Mouse (Mus musculus) bone marrow, adult 2 months (tissue): ENCODE results near the gene Gucy2d. TPM values are rescaled to one million over a fixed set of nuclear protein-coding genes. Genes with fewer than 3 reads are reported as not detected.

ENCODE experiments used
- H3K27ac ChIP-seq: fragments of 200-500 bp; 2 replicates; pipeline ENCODE4 v1.5.1; 2012; ENCODE audit warnings: low read depth, mild to moderate bottlenecking, control low read depth, inconsistent platforms, low read length; ENCODE audit not compliant: control insufficient read depth, poor library complexity, insufficient read depth
- H3K4me1 ChIP-seq: fragments of 200-500 bp; 2 replicates; pipeline ENCODE4 v1.6.1; 2011; ENCODE audit warnings: low read length; ENCODE audit not compliant: control insufficient read depth, insufficient read depth
- H3K4me3 ChIP-seq: fragments of 200-500 bp; replicated peaks from 2 replicates; pipeline ENCODE3; 2011; ENCODE audit warnings: mild to moderate bottlenecking, low read depth, low read length, control low read depth; ENCODE audit not compliant: control insufficient read depth
- CTCF ChIP-seq: fragments of 200-500 bp; IDR thresholded peaks from 2 replicates; pipeline ENCODE4 v1.5.1; 2011; ENCODE audit warnings: low read length, control low read depth; ENCODE audit not compliant: control insufficient read depth, insufficient read depth
- POLR2A ChIP-seq: fragments of 200-500 bp; IDR thresholded peaks from 2 replicates; pipeline ENCODE4 v1.6.1; 2011; ENCODE audit warnings: low read depth, mild to moderate bottlenecking, control low read depth, low read length, borderline replicate concordance; ENCODE audit not compliant: control insufficient read depth
- WGBS: fragments of 180-500 bp; shearing (Covaris S2); methylation state at CpG from one replicate; pipeline ENCODE4 v1.1.7; 2018; 5-methylcytosine and 5-hydroxymethylcytosine counted together
- polyA plus RNA-seq: library from polyadenylated mRNA; stranded (reverse); fragments of >200 nt; gene quantifications from 2 replicates; pipeline ENCODE4 v1.2.4, GENCODE M21; 2011; ENCODE audit warnings: low replicate concordance; ENCODE audit not compliant: missing spikeins, insufficient read depth, insufficient read length

Gucy2d gene
- polyA plus RNA-seq, 1 experiment = not detected

GRCm38 (mm10) chr7:98495591-98495990 is 55.4 kb downstream of the Gucy2d start:
- H3K4me3 ChIP-seq = no peak overlapping the region
- no peak overlapping the region for H3K27ac ChIP-seq
- TF ChIP-seq CTCF = no peak
- no peak for TF ChIP-seq POLR2A
- H3K4me1 ChIP-seq = no peaks in the 10 kb centered on the region; the same call in 1 of the 2 replicates
- WGBS = 58% methylated on average over 1 of the region's 1 CpGs

GRCm38 (mm10) chr7:98497451-98497850 is 57.2 kb downstream of the Gucy2d start:
- TF ChIP-seq POLR2A (no peak), CTCF (no peak)
- WGBS = 66% methylated on average over 5 of the region's 5 CpGs
- H3K27ac ChIP-seq = no peak overlapping the region
- H3K4me1 ChIP-seq = no peaks in the 10 kb centered on the region; the same call in 1 of the 2 replicates
- H3K4me3 ChIP-seq = no peak overlapping the region

- H3K4me3 ChIP-seq = no peak overlapping the region
- H3K27ac ChIP-seq = no peak overlapping the region
- TF ChIP-seq POLR2A (no peak), CTCF (no peak)
- H3K4me1 ChIP-seq = no peaks in the 10 kb centered on the region; the same call in 1 of the 2 replicates
- 86% methylated on average over 12 of the region's 12 CpGs for WGBS
Measured at GRCm38 (mm10) chr7:98498101-98498500, 57.9 kb downstream of the Gucy2d start.

GRCm38 (mm10) chr7:98498656-98499560 is 58.7 kb downstream of the Gucy2d start:
- Histone ChIP-seq H3K4me3 (no peak overlapping the region), H3K4me1 (no peaks in the 10 kb centered on the region; the same call in 1 of the 2 replicates), H3K27ac (no peak overlapping the region)
- WGBS = 78% methylated on average over 20 of the region's 20 CpGs
- TF ChIP-seq POLR2A (no peak), CTCF (no peak)

- Histone ChIP-seq H3K4me1 (no peaks in the 10 kb centered on the region), H3K27ac (no peak overlapping the region), H3K4me3 (no peak overlapping the region)
- WGBS = 65% methylated on average over 25 of the region's 25 CpGs
- TF ChIP-seq CTCF (no peak), POLR2A (no peak)
Measured at GRCm38 (mm10) chr7:98499561-98500292, 59.5 kb downstream of the Gucy2d start.

GRCm38 (mm10) chr7:98500470-98500869 is 60.3 kb downstream of the Gucy2d start:
- no peak for TF ChIP-seq POLR2A
- TF ChIP-seq CTCF = no peak
- Histone ChIP-seq H3K4me1 (no peaks in the 10 kb centered on the region), H3K27ac (no peak overlapping the region), H3K4me3 (no peak overlapping the region)
- 83% methylated on average over 3 of the region's 3 CpGs for WGBS

GRCm38 (mm10) chr7:98501078-98501477 is 60.9 kb downstream of the Gucy2d start:
- no peak for TF ChIP-seq POLR2A
- no peak for TF ChIP-seq CTCF
- Histone ChIP-seq H3K4me1 (no peaks in the 10 kb centered on the region), H3K27ac (no peak overlapping the region), H3K4me3 (no peak overlapping the region)
- 89% methylated on average over 7 of the region's 7 CpGs for WGBS

GRCm38 (mm10) chr7:98502921-98503320 is 62.7 kb downstream of the Gucy2d start:
- H3K4me3 ChIP-seq = no peak overlapping the region
- TF ChIP-seq POLR2A = no peak
- no peak for TF ChIP-seq CTCF
- WGBS = 65% methylated on average over 5 of the region's 5 CpGs
- no peak overlapping the region for H3K27ac ChIP-seq
- H3K4me1 ChIP-seq = no peaks in the 10 kb centered on the region
